In genomic region chrX:11512928-11513327, GRCm38 (mm10) we compare ENCODE assay signal across 13 mouse cellular contexts.
DNase-seq lines count a peak whose midpoint lies in the region; ATAC-seq and TF ChIP-seq lines count a peak whose summit lies in the region.
"Had no signal": no experiment of that assay in that cellular context is flagged by ENCODE, and none has a peak within 500 bp of the region (broad histone marks: within the 10 kb centered on the region; RNA-seq: fewer than 3 reads in every experiment).

No protein-coding gene starts in this region.

- no peak for TF ChIP-seq POLR2A in kidney, adult 2 months (IDR thresholded peaks at IDR 0.05; ENCODE audit: low read depth, low read length)

- no peak for TF ChIP-seq CTCF in kidney, adult 2 months (conservative IDR thresholded peaks at IDR 0.05; ENCODE audit: insufficient read depth, insufficient read length, low read depth, low read length)

- no peaks in the 10 kb centered on the region for H3K4me1 ChIP-seq in kidney, adult 2 months (ENCODE audit: control insufficient read depth, insufficient read depth, low read length)
- no peaks in the 10 kb centered on the region for H3K4me1 ChIP-seq in kidney, embryonic 16.5 days (ENCODE audit: insufficient read depth, low read length)
- H3K4me1 ChIP-seq: heart, embryonic 10.5 days had no signal

- H3K36me3 ChIP-seq in kidney, adult 2 months (ENCODE audit: control insufficient read depth, insufficient read depth, low read length): no peaks in the 10 kb centered on the region
- H3K36me3 ChIP-seq in kidney, embryonic 16.5 days (ENCODE audit: insufficient read depth, low read length): no peaks in the 10 kb centered on the region
- H3K36me3 ChIP-seq: embryonic facial prominence, embryonic 10.5 days; heart, embryonic 10.5 days; hindbrain, embryonic 13.5 days had no signal

- DNase-seq in kidney, adult 2 months: peak; percentile 52
- DNase-seq in kidney, postnatal 10 days: no peak
- no peak for DNase-seq in kidney, postnatal 4 days
- DNase-seq in Muller cell, postnatal 12 days (ENCODE audit: inconsistent ontology term): peak; percentile 30
- DNase-seq in kidney, postnatal 14 days: peak; percentile 28
- no peak for DNase-seq in lung, adult 18-20 months
- DNase-seq: cerebellum, adult 18-20 months had no signal

- H3K9me3 ChIP-seq in kidney, embryonic 16.5 days (ENCODE audit: low read length): no peaks in the 10 kb centered on the region
- H3K9me3 ChIP-seq: embryonic facial prominence, embryonic 10.5 days; forebrain, embryonic 13.5 days; heart, embryonic 10.5 days; hindbrain, embryonic 13.5 days had no signal

- H3K4me3 ChIP-seq in kidney, adult 2 months (ENCODE audit: insufficient read depth, low read depth, low read length): no peak overlapping the region
- no peak overlapping the region for H3K4me3 ChIP-seq in kidney, embryonic 16.5 days (ENCODE audit: low read length)
- H3K4me3 ChIP-seq: embryonic facial prominence, embryonic 10.5 days; forebrain, embryonic 13.5 days; heart, embryonic 10.5 days; hindbrain, embryonic 13.5 days had no signal

- ATAC-seq in kidney, embryonic 16.5 days (ENCODE audit: low FRiP score, low TSS enrichment): no peak
- ATAC-seq: forebrain, embryonic 13.5 days; hindbrain, postnatal 0 days had no signal

- no peak overlapping the region for H3K4me2 ChIP-seq in kidney, embryonic 16.5 days (replicated peaks; ENCODE audit: low read depth, low read length)
- H3K4me2 ChIP-seq: forebrain, embryonic 13.5 days; hindbrain, embryonic 13.5 days had no signal

- H3K27me3 ChIP-seq in kidney, adult 2 months (replicated peaks; ENCODE audit: control insufficient read depth, insufficient read depth, low read length): no peaks in the 10 kb centered on the region
- peaks cover 17% of the 10 kb centered on the region; the same call in 1 of the 2 replicates for H3K27me3 ChIP-seq in kidney, embryonic 16.5 days (ENCODE audit: insufficient read depth, low read length)
- H3K27me3 ChIP-seq: forebrain, embryonic 13.5 days had no signal

- H3K27ac ChIP-seq in kidney, adult 2 months (ENCODE audit: insufficient read depth, low read depth, low read length): peak overlapping the region; percentile 56
- H3K27ac ChIP-seq in kidney, embryonic 16.5 days (ENCODE audit: low read length): peak overlapping the region; percentile 31; the same call in 1 of the 2 replicates
- H3K27ac ChIP-seq: embryonic facial prominence, embryonic 10.5 days; forebrain, embryonic 13.5 days; heart, embryonic 10.5 days; hindbrain, embryonic 13.5 days; hindbrain, postnatal 0 days had no signal

- 60% methylated on average over 4 of the region's 4 CpGs for WGBS in kidney, adult 2 months
- WGBS in kidney, embryonic 16.5 days: 47% methylated on average over 4 of the region's 4 CpGs

- no peak overlapping the region for H3K9ac ChIP-seq in kidney, embryonic 16.5 days (replicated peaks; ENCODE audit: low read length)
- H3K9ac ChIP-seq: forebrain, embryonic 13.5 days; hindbrain, embryonic 13.5 days had no signal

Comparison
In these comparisons a context has a peak if more than half of its experiments do, and no peak if none do; other contexts are left out.
1. DNase-seq: peak in kidney, adult 2 months (single experiment), Muller cell, postnatal 12 days (single experiment) and kidney, postnatal 14 days (single experiment); none in kidney, postnatal 10 days (single experiment), kidney, postnatal 4 days (0 of 2) and lung, adult 18-20 months (0 of 2).